Mouse (Mus musculus): ENCODE results near the gene Naip2. TPM values are rescaled to one million over a fixed set of nuclear protein-coding genes. Genes with fewer than 3 reads are reported as not detected.
"Not testable (repeated sequence)": the region's sequence is repeated elsewhere in the genome, so short reads cannot be mapped to it uniquely, and the experiment has no call there.

The Naip2 gene
- polyA plus RNA-seq (2015; fragmentation: Nextera tagmentation; extraction: Ambion mirVana): 0.11 and 0.19 TPM in 2 replicates

DNA sequence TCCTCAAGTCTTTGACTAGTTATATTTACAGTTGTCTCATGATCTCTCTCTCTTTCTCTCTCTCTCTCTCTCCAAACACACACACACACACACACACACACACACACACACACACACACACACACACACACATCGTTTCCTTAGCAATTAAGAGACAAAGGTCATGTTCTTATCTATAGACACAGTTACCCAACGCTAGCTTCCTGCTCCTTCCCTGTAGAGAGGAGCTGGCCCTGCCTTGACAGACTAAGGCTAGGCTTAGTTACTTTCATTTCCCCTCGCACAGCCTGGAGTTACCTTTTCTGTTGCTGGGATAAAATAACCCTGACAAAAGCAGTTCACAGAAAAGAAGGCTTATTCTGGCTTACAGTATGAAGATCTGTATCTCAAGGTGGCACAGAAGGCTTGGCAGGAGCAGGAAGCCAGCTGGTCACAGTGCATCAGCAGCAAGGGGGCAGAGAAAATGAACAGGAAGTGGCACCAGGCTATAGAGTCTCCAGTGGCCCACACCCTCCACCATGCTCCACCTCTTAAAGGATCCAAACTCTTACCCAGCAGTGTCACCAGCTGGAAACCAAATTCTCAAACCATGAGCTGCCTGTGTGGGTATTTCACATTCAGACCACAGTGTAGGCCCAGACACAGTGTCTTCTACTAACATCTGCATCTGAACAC, at the start of gene Naip2:
Gene Naip2, minus strand, starts transcription at position 434 of the 675 bp plus-strand sequence.
- not testable (repeated sequence) for H3K36me3 ChIP-seq (ENCODE audit: control insufficient read depth, insufficient read depth, low read length); H3K4me2 ChIP-seq (ENCODE audit: low read length); H3K27me3 ChIP-seq (replicated peaks; ENCODE audit: control insufficient read depth, insufficient read depth, low read length); H3K9ac ChIP-seq (ENCODE audit: low read depth, low read length); H3K27ac ChIP-seq (ENCODE audit: low read depth, low read length); H3K4me3 ChIP-seq (ENCODE audit: low read length); H3K4me1 ChIP-seq (ENCODE audit: control insufficient read depth, insufficient read depth, low read depth, low read length); ATAC-seq; H3K9me3 ChIP-seq (ENCODE audit: control insufficient read depth, low read length)
- 88% methylated on average over 3 of the region's 3 CpGs for WGBS

DNA sequence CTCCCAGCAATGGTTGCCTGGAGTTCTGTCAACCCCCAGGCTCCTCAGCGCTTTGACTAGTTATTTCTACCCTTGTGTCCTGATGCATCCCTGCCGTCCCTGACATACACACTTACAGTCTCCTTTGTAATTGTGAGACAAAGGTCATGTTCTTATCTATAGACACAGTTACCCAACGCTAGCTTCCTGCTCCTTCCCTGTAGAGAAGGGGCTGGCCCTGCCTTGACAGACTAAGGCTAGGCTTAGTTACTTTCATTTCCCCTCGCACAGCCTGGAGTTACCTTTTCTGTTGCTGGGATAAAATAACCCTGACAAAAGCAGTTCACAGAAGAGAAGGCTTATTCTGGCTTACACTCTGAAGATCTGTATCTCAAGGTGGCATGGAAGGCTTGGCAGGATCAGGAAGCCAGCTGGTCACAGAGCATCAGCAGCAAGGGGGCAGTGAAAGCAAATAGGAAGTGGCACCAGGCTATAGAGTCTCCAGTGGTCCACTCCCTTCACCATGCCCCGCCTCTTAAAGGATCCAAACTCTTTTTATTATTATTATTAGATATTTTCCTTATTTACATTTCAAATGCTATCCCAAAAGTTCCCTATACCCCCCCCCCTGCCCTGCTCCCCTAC, 45.1 kb upstream of the Naip2 start:
- not testable (repeated sequence) for H3K27ac ChIP-seq (ENCODE audit: low read depth, low read length); H3K4me3 ChIP-seq (ENCODE audit: low read length); H3K36me3 ChIP-seq (ENCODE audit: control insufficient read depth, insufficient read depth, low read length); H3K9ac ChIP-seq (ENCODE audit: low read depth, low read length); ATAC-seq; H3K9me3 ChIP-seq (ENCODE audit: control insufficient read depth, low read length); H3K27me3 ChIP-seq (replicated peaks; ENCODE audit: control insufficient read depth, insufficient read depth, low read length); H3K4me1 ChIP-seq (ENCODE audit: control insufficient read depth, insufficient read depth, low read depth, low read length); H3K4me2 ChIP-seq (ENCODE audit: low read length)
- WGBS: 73% methylated on average over 5 of the region's 5 CpGs

DNA sequence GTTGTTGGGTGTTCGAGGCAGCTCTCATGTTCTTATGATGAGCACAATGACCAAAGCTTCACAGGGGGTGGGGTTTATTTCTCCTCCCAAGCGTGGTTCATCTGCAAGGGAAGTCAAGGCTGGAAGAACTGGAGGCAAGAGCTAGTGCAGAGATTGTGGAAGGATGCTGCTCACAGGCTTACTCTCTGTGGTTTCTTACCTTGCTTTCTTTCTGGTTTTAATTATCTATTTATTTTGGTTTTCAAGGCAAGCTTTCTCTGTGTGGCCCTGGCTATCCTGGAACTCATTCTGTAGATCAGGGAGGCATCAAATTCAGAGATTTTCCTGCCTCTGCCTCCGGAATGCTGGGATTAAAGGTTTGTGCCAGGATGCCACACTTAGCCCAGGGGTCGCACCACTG, 44.3 kb upstream of the Naip2 start, which contains the start of gene Naip5:
Gene Naip5, minus strand, starts transcription at position 101 of the 400 bp plus-strand sequence.
- H3K9me3 ChIP-seq (ENCODE audit: control insufficient read depth, low read length); H3K4me2 ChIP-seq (ENCODE audit: low read length); ATAC-seq; H3K4me1 ChIP-seq (ENCODE audit: control insufficient read depth, insufficient read depth, low read depth, low read length); H3K36me3 ChIP-seq (ENCODE audit: control insufficient read depth, insufficient read depth, low read length); H3K27ac ChIP-seq (ENCODE audit: low read depth, low read length); H3K4me3 ChIP-seq (ENCODE audit: low read length); H3K27me3 ChIP-seq (replicated peaks; ENCODE audit: control insufficient read depth, insufficient read depth, low read length); H3K9ac ChIP-seq (ENCODE audit: low read depth, low read length): not testable (repeated sequence)
- 86% methylated on average over 4 of the region's 4 CpGs for WGBS

DNA sequence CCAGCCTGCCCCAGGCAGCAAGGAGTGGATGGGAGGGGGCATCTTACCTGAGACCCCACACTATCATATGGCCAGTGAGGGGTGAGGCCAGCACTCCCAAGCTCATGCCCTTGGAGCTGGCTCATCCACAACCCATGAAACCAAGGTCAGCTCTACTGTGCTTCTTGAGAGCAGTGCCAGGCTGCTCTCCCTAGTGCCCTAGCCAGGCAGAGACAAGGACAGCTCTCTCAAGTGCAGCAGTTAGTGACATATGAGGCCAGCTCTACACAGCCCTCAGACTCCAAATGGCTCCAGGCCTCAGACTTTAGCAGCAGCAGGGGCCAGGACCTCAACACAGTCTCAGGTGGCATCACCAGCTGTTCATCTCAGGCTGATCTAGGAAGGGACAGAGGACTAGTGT, 41.8 kb upstream of the Naip2 start:
- Histone ChIP-seq H3K27me3 (replicated peaks; ENCODE audit: control insufficient read depth, insufficient read depth, low read length) (no peaks in the 10 kb centered on the region), H3K4me3 (ENCODE audit: low read length) (no peak overlapping the region), H3K9me3 (ENCODE audit: control insufficient read depth, low read length) (no peaks in the 10 kb centered on the region), H3K36me3 (ENCODE audit: control insufficient read depth, insufficient read depth, low read length) (no peaks in the 10 kb centered on the region), H3K4me2 (ENCODE audit: low read length) (no peak overlapping the region), H3K9ac (ENCODE audit: low read depth, low read length) (no peak overlapping the region), H3K27ac (ENCODE audit: low read depth, low read length) (no peak overlapping the region), H3K4me1 (ENCODE audit: control insufficient read depth, insufficient read depth, low read depth, low read length) (no peaks in the 10 kb centered on the region)
- no peak for ATAC-seq

DNA sequence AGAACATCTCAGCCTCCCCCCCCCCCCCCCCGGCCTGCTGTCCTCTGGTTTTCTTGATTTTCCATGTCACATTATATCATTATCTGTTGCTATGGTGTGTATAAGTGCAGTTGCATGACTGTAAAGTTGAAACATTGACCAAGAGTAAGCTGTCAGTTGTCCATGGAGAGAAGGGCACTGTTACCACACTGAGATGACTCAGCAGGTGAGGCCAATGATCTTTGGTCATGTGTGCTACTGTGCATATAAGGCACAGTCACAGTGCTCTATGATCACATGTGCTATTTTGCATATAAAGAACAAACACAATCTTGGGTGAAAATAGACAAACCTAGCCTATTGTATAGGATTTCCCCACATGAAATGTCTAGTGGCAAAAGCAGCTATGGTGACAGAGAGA, 11.8 kb upstream of the Naip2 start:
- not testable (repeated sequence) for H3K4me2 ChIP-seq (ENCODE audit: low read length); H3K27ac ChIP-seq (ENCODE audit: low read depth, low read length); ATAC-seq; H3K9me3 ChIP-seq (ENCODE audit: control insufficient read depth, low read length); H3K4me1 ChIP-seq (ENCODE audit: control insufficient read depth, insufficient read depth, low read depth, low read length); H3K9ac ChIP-seq (ENCODE audit: low read depth, low read length); H3K27me3 ChIP-seq (replicated peaks; ENCODE audit: control insufficient read depth, insufficient read depth, low read length); H3K36me3 ChIP-seq (ENCODE audit: control insufficient read depth, insufficient read depth, low read length); H3K4me3 ChIP-seq (ENCODE audit: low read length)
- 100% methylated on average over 1 of the region's 1 CpGs for WGBS

DNA sequence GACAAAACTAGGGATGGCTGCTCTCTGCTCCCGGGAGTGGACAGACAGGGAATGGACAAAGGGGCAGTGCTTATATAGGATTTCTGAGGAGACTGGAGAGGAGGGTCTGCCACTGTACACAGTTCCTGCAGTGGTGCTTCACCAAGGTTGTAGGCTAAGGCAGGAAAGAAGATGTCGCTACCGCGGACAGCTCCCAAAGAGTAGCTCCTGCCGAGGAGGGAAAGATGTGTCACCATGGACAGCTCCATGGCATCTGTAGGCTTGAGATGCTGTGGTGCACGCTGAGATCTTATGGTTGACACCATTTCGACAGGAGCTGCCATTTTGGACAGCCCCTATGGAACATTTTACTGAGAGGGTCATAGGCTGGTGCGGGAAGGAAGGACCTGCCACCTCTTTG, 8.6 kb upstream of the Naip2 start:
- Histone ChIP-seq H3K9ac (ENCODE audit: low read depth, low read length) (no peak overlapping the region), H3K27me3 (replicated peaks; ENCODE audit: control insufficient read depth, insufficient read depth, low read length) (no peaks in the 10 kb centered on the region), H3K4me2 (ENCODE audit: low read length) (no peak overlapping the region), H3K4me3 (ENCODE audit: low read length) (no peak overlapping the region), H3K27ac (ENCODE audit: low read depth, low read length) (no peak overlapping the region), H3K9me3 (ENCODE audit: control insufficient read depth, low read length) (no peaks in the 10 kb centered on the region), H3K4me1 (ENCODE audit: control insufficient read depth, insufficient read depth, low read depth, low read length) (no peaks in the 10 kb centered on the region), H3K36me3 (ENCODE audit: control insufficient read depth, insufficient read depth, low read length) (no peaks in the 10 kb centered on the region)
- ATAC-seq: no peak
- WGBS: 32% methylated on average over 8 of the region's 8 CpGs

DNA sequence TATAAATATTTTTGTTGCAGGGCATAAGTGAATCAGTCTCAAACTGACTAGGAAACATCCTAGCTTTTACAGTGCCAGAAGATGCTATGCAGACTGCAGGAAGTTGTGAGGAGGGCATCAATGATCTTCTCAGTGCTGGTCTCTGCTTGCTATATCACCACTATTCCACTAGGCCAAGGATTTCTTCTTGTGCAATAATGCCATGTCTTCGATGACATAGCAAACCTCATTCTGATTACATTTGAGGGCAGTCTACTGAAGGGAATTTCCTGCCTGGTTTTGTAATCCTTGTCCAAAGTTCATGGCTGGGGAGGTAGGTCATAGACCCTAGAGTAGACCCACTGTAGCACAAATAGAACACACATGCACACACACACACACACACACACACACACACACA, 1.4 kb upstream of the Naip2 start:
- Histone ChIP-seq H3K9me3 (ENCODE audit: control insufficient read depth, low read length) (no peaks in the 10 kb centered on the region), H3K4me3 (ENCODE audit: low read length) (no peak overlapping the region), H3K9ac (ENCODE audit: low read depth, low read length) (no peak overlapping the region), H3K4me1 (ENCODE audit: control insufficient read depth, insufficient read depth, low read depth, low read length) (no peaks in the 10 kb centered on the region), H3K27me3 (replicated peaks; ENCODE audit: control insufficient read depth, insufficient read depth, low read length) (no peaks in the 10 kb centered on the region), H3K36me3 (ENCODE audit: control insufficient read depth, insufficient read depth, low read length) (no peaks in the 10 kb centered on the region), H3K4me2 (ENCODE audit: low read length) (no peak overlapping the region), H3K27ac (ENCODE audit: low read depth, low read length) (no peak overlapping the region)
- WGBS: 80% methylated on average over 1 of the region's 1 CpGs
- no peak for ATAC-seq

DNA sequence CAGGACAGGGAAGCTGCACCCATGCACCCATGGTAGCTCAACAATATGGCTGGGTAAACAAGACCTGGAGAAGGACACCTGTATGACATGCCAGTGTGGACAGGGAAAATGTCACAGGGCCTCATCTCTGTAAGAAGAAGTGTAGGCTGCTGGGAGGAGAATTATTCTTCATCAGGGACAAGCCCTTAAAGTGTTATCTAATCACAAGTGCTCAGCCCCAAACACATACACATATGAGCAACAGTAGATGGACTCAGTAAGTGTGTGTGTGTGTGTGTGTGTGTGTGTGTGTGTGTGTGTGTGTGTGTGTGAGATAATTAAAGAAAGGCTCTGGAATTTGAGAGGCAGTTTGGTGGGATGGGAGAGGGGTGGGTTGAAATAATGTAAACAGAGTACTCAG, 1.1 kb downstream of the Naip2 start:
- H3K27ac ChIP-seq (ENCODE audit: low read depth, low read length): no peak overlapping the region
- no peak overlapping the region for H3K4me3 ChIP-seq (ENCODE audit: low read length)
- no peaks in the 10 kb centered on the region for H3K9me3 ChIP-seq (ENCODE audit: control insufficient read depth, low read length)
- no peak for ATAC-seq
- H3K4me2 ChIP-seq (ENCODE audit: low read length): no peak overlapping the region
- no peaks in the 10 kb centered on the region for H3K36me3 ChIP-seq (ENCODE audit: control insufficient read depth, insufficient read depth, low read length)
- no peaks in the 10 kb centered on the region for H3K4me1 ChIP-seq (ENCODE audit: control insufficient read depth, insufficient read depth, low read depth, low read length)
- no peak overlapping the region for H3K9ac ChIP-seq (ENCODE audit: low read depth, low read length)
- H3K27me3 ChIP-seq (replicated peaks; ENCODE audit: control insufficient read depth, insufficient read depth, low read length): no peaks in the 10 kb centered on the region

DNA sequence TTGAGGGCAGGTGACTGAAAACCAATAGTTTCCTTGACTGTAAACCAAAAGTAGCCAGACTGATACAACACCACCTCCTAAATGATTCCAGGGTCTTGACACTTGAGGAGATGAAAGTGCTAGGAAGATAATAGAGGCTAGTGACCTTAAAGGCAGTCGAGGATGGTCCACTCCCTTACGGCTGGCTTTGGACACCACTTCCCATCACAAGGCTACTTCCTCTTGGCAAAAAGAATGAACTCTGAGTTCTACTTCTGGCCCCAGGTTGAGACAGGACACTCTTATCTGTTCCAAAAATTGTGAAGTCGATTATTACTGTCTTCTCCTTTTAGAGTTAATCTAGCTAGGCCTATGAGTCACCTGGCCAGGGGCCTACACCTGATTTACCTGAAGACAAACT, 6.5 kb downstream of the Naip2 start:
- Histone ChIP-seq H3K36me3 (ENCODE audit: control insufficient read depth, insufficient read depth, low read length) (no peaks in the 10 kb centered on the region), H3K27me3 (replicated peaks; ENCODE audit: control insufficient read depth, insufficient read depth, low read length) (no peaks in the 10 kb centered on the region), H3K27ac (ENCODE audit: low read depth, low read length) (no peak overlapping the region), H3K4me2 (ENCODE audit: low read length) (no peak overlapping the region), H3K9ac (ENCODE audit: low read depth, low read length) (no peak overlapping the region), H3K9me3 (ENCODE audit: control insufficient read depth, low read length) (no peaks in the 10 kb centered on the region), H3K4me1 (ENCODE audit: control insufficient read depth, insufficient read depth, low read depth, low read length) (no peaks in the 10 kb centered on the region), H3K4me3 (ENCODE audit: low read length) (no peak overlapping the region)
- WGBS: 90% methylated on average over 3 of the region's 3 CpGs
- ATAC-seq: no peak

Data from hindbrain, embryonic 16.5 days (tissue).